Mouse (Mus musculus) midbrain, embryonic 10.5 days (tissue): ENCODE measurements around the gene Armh2. TPM values are rescaled to one million over a fixed set of nuclear protein-coding genes. Genes with fewer than 3 reads are reported as not detected.

ENCODE experiments used
- DNase-seq: peaks from one replicate; pipeline ENCODE4 v3.0.0-alpha.2; 2017; ENCODE audit warnings: low spot score
- H3K27ac ChIP-seq: fragments of 300-500 bp; sonication (generic); replicated peaks from 2 replicates; pipeline ENCODE4 v1.5.1; 2016; ENCODE audit warnings: mild to moderate bottlenecking
- H3K27me3 ChIP-seq: fragments of 300-500 bp; sonication (generic); 2 replicates; pipeline ENCODE4 v1.6.1; 2016; ENCODE audit warnings: low read depth, mild to moderate bottlenecking; ENCODE audit not compliant: poor library complexity, severe bottlenecking
- H3K36me3 ChIP-seq: fragments of 300-500 bp; sonication (generic); 2 replicates; pipeline ENCODE4 v1.6.1; 2016; ENCODE audit warnings: mild to moderate bottlenecking, moderate library complexity
- H3K4me1 ChIP-seq: fragments of 300-500 bp; sonication (generic); 2 replicates; pipeline ENCODE4 v1.6.1; 2016
- H3K4me3 ChIP-seq: fragments of 300-500 bp; sonication (generic); 2 replicates; pipeline ENCODE4 v1.5.1; 2016; ENCODE audit warnings: mild to moderate bottlenecking, moderate library complexity
- H3K9me3 ChIP-seq: fragments of 300-500 bp; sonication (generic); replicated peaks from 2 replicates; pipeline ENCODE4 v1.6.1; 2016; ENCODE audit warnings: mild to moderate bottlenecking
- WGBS: fragments of 180-500 bp; shearing (Covaris S2); methylation state at CpG from one replicate; pipeline ENCODE4 v1.1.7; 2016; 5-methylcytosine and 5-hydroxymethylcytosine counted together
- polyA plus RNA-seq: library from polyadenylated mRNA; unstranded; fragments of >200 nt; fragmentation: Nextera tagmentation; extraction: Ambion mirVana; gene quantifications from 2 replicates; pipeline ENCODE4 v1.2.1, GENCODE M21; 2016

Armh2 gene
- polyA plus RNA-seq: not detected in 2 replicates

DNA sequence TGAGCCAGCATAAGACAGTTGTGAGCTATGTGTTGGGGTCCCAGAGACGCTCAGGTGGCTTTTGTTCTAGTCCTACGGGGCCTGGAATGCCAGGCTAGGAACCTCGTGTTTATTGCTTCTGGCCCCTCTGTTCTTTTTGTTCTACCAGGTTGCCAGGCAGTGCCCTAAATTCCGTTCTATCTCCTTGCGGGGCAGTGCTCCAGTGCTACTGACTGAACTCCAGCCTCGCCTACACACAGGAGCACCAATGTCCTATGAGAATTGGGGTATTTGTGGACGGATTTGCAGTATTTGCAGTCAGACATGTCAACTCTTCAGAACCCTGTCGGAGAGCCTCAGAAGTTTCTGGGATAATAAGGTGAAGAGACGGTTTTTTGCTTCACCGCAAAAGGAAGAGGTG lies at the start of gene Armh2:
TSS of gene Armh2 (plus strand) at position 205 of the 400 bp plus-strand sequence.
- DNase-seq: no peak
- Histone ChIP-seq H3K36me3 (peaks cover 5% of the 10 kb centered on the region; the same call in 1 of the 2 replicates), H3K4me1 (no peaks in the 10 kb centered on the region), H3K27me3 (no peaks in the 10 kb centered on the region), H3K9me3 (no peaks in the 10 kb centered on the region), H3K27ac (no peak within 1 kb of the TSS), H3K4me3 (no peak within 1 kb of the TSS)
- WGBS: 93% methylated on average over 10 of the region's 10 CpGs

- H3K27ac ChIP-seq: no peak overlapping the region
- DNase-seq: no peak
- H3K36me3 ChIP-seq: no peaks in the 10 kb centered on the region
- no peaks in the 10 kb centered on the region for H3K4me1 ChIP-seq
- H3K4me3 ChIP-seq: no peak overlapping the region
- 91% methylated on average over 7 of the region's 7 CpGs for WGBS
- H3K9me3 ChIP-seq: no peaks in the 10 kb centered on the region
- no peaks in the 10 kb centered on the region for H3K27me3 ChIP-seq
Measured at GRCm38 (mm10) chr13:24693312-24693711, 47.7 kb upstream of the Armh2 start.

DNA sequence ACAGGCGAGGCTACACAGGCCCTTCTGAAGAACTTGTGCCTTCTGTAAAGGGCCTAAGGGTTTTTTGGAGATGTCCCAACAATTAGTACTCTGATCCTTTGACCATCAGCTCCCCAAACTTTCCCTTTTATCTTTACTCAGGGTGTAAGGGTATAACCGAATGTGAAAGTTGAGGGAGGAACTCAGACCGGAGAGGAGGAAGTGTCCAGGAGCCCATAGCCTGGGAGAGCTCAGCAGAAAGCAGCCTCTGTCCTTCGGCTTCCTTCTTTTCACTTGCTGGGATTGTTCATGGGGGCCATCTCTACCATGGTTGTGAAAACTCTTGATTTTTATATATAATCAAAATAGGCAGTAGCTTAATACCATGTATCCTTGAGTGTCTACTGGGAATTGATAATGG lies 42.3 kb upstream of the Armh2 start:
- H3K9me3 ChIP-seq: no peaks in the 10 kb centered on the region
- H3K36me3 ChIP-seq: no peaks in the 10 kb centered on the region
- no peak overlapping the region for H3K4me3 ChIP-seq
- no peaks in the 10 kb centered on the region for H3K4me1 ChIP-seq
- 91% methylated on average over 4 of the region's 4 CpGs for WGBS
- H3K27me3 ChIP-seq: no peaks in the 10 kb centered on the region
- H3K27ac ChIP-seq: no peak overlapping the region
- no peak for DNase-seq

GRCm38 (mm10) chr13:24702128-24702527 lies 38.9 kb upstream of the Armh2 start:
- no peaks in the 10 kb centered on the region for H3K9me3 ChIP-seq
- H3K36me3 ChIP-seq: no peaks in the 10 kb centered on the region
- no peaks in the 10 kb centered on the region for H3K4me1 ChIP-seq
- no peak for DNase-seq
- H3K27ac ChIP-seq: no peak overlapping the region
- H3K27me3 ChIP-seq: no peaks in the 10 kb centered on the region
- WGBS: 86% methylated on average over 5 of the region's 5 CpGs
- no peak overlapping the region for H3K4me3 ChIP-seq

DNA sequence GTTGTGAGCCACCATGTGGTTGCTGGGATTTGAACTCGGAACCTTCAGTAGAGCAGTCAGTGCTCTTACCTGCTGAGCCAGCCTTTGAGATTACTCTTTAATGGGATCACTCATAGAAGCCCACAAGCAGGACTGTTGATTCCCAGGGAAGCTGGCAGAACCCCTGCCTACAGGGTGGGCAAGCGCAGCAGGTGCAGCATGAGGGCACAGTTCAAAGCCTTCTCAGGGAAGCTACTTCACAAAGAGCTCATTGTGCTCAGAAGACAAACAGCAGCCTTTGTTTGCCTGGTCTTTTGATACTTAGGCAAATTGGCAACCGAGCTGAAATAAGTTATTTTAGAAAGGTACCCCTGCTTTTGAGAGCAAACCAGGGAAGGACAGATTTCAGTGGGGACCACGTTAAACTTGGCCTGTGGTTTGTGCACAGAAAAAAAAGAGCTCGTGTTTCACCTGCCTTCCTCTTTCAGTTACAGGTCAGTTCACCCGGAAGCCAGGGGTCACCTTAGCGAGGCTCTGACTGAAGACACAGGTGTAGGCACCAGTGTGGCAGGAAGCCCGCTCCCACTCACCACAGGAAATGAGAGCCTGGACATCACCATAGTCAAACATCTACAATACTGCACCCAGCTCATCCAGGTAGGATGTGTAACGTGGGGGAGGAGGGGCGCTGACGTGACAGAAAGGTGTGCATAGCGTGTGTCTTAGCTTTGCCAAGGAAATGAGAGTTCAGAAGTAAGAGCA lies 31.2 kb upstream of the Armh2 start:
- Histone ChIP-seq H3K4me1 (peaks cover 21% of the 10 kb centered on the region), H3K4me3 (no peak overlapping the region), H3K9me3 (no peaks in the 10 kb centered on the region), H3K27ac (no peak overlapping the region), H3K36me3 (no peaks in the 10 kb centered on the region), H3K27me3 (peaks cover 13% of the 10 kb centered on the region)
- DNase-seq: no peak
- WGBS: 77% methylated on average over 12 of the region's 12 CpGs

GRCm38 (mm10) chr13:24710968-24711367 lies 30.1 kb upstream of the Armh2 start:
- whole genome bisulfite sequencing: 69% methylated on average over 7 of the region's 7 CpGs

DNA sequence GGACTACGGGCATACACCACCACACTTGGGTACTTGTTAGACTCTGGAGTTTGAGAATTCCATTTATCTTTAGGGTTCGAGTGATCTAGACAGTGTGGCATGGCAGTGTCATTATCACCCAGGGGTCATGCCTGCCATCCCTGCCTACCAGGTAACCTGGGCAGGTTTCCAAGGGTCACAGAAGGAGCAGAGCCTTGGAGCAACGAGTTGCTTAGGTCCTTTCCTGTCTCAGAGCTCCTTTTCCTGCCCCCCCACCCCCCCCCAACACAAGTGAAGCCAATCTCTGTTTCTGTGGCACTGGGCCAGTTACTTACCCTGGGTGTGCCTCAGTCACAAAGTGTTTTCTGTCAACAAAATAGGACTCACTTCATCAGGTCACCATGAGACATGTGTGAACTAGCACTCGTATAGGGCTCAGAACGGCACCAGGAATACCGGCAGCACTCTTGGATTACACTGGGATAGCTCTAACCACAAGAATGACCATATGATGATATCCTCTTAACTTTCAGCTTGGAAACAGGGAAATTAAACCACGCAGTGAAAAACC lies 28.4 kb upstream of the Armh2 start:
- Histone ChIP-seq H3K27me3 (peaks cover 13% of the 10 kb centered on the region), H3K4me1 (peaks cover 33% of the 10 kb centered on the region), H3K4me3 (no peak overlapping the region), H3K36me3 (no peaks in the 10 kb centered on the region), H3K9me3 (no peaks in the 10 kb centered on the region), H3K27ac (no peak overlapping the region)
- 89% methylated on average over 7 of the region's 7 CpGs for WGBS
- DNase-seq: no peak

More at GRCm38 (mm10) chr13:24710968-24711367, 30.1 kb upstream of the Armh2 start:
- no peak for DNase-seq
- Histone ChIP-seq H3K27ac (no peak overlapping the region), H3K9me3 (no peaks in the 10 kb centered on the region), H3K4me3 (no peak overlapping the region), H3K27me3 (peaks cover 13% of the 10 kb centered on the region), H3K4me1 (peaks cover 32% of the 10 kb centered on the region), H3K36me3 (no peaks in the 10 kb centered on the region)

DNA sequence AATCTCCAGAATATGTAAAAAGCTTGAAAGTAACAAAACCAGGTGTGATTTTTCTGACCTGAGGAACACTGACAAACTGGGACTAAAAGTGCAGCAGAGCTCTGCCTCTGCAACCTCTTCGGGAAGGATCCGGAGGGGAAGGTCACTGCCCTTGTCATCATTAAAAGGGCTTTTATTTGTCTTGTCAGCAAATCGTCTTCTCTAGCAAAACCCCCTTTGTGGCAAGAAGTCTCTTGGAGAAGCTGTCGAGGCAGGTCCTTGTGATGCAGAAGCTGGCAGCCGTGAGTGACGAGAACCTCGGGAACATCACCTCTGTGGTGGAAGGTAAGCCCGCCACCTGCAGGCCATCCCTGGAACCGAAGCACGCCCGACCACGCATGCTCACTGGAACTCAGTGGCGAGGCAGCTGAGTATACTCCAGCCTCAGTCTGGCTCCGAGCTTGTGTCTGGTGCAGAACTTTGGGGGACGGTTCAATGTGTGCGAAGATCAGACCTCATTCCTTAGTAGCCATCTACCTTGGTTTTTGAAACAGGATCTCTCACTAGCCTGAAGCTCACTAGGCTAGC lies 27.5 kb upstream of the Armh2 start:
- Histone ChIP-seq H3K27me3 (peaks cover 13% of the 10 kb centered on the region), H3K27ac (peak overlapping the region; percentile 43; the same call in 1 of the 2 replicates), H3K9me3 (no peaks in the 10 kb centered on the region), H3K36me3 (no peaks in the 10 kb centered on the region), H3K4me1 (peaks cover 33% of the 10 kb centered on the region), H3K4me3 (peak overlapping the region; percentile 33)
- whole genome bisulfite sequencing: 12% methylated on average over 16 of the region's 16 CpGs
- peak; percentile 89 for DNase-seq

GRCm38 (mm10) chr13:24714360-24714885 lies 26.6 kb upstream of the Armh2 start:
- 82% methylated on average over 9 of the region's 9 CpGs for WGBS
- H3K27ac ChIP-seq: peak overlapping the region; percentile 38; the same call in 1 of the 2 replicates
- no peak overlapping the region for H3K4me3 ChIP-seq
- peaks cover 31% of the 10 kb centered on the region for H3K4me1 ChIP-seq
- peaks cover 13% of the 10 kb centered on the region for H3K27me3 ChIP-seq
- no peaks in the 10 kb centered on the region for H3K9me3 ChIP-seq
- no peak for DNase-seq
- no peaks in the 10 kb centered on the region for H3K36me3 ChIP-seq

- Histone ChIP-seq H3K27me3 (peaks cover 13% of the 10 kb centered on the region), H3K4me1 (peaks cover 28% of the 10 kb centered on the region), H3K27ac (0 out of 2 replicates have a peak overlapping the region, but pooled peaks have one; percentile 9), H3K9me3 (no peaks in the 10 kb centered on the region), H3K4me3 (no peak overlapping the region), H3K36me3 (no peaks in the 10 kb centered on the region)
- no peak for DNase-seq
- 67% methylated on average over 5 of the region's 5 CpGs for WGBS
Measured at GRCm38 (mm10) chr13:24715601-24716000, 25.4 kb upstream of the Armh2 start.

DNA sequence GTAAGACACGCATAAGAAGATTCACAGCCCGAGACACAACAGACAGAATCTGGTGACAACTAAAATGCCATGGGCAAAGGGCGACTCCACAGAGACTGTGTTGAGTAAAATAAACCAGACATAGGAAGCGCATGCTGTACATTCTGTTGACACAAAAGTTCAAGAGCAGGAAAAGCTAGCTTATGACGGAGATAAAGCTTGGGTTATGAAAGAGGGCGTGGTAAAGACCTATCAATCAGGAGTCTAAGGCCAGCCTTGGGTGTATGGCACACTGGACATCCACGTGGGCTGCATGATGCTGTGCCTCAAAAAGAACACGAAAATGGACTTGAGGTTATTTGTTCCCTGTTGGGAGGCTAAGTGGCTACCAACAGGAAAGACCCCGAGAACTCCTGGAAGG lies 24.6 kb upstream of the Armh2 start:
- 89% methylated on average over 9 of the region's 9 CpGs for WGBS
- Histone ChIP-seq H3K4me3 (no peak overlapping the region), H3K9me3 (no peaks in the 10 kb centered on the region), H3K27me3 (peaks cover 13% of the 10 kb centered on the region), H3K36me3 (no peaks in the 10 kb centered on the region), H3K4me1 (peaks cover 28% of the 10 kb centered on the region), H3K27ac (no peak overlapping the region)
- DNase-seq: no peak

DNA sequence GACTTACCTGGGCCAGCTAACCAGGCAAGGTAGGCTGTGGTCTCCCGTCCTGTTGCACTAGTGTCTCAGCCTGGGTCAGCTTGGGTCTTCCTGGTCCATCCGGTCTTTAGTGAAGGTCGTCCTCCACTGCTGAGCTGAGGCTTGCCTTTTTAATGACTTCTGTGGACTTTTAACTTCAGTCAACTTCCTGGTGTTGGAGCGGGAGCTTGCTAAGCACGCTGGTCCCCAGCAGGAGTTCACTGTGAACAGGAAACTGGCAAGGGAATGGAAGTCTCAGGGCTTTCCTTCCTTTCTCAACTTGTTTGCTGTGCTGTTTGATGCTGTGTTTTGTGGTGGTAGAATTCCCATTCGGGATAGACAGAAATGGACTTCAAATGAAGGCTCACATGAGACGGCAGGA lies 23.4 kb upstream of the Armh2 start:
- 80% methylated on average over 7 of the region's 7 CpGs for WGBS

GRCm38 (mm10) chr13:24721502-24721901 lies 19.5 kb upstream of the Armh2 start:
- Histone ChIP-seq H3K9me3 (no peaks in the 10 kb centered on the region; the same call in 1 of the 2 replicates), H3K4me3 (no peak overlapping the region), H3K27me3 (peaks cover 3% of the 10 kb centered on the region; the same call in 1 of the 2 replicates), H3K36me3 (no peaks in the 10 kb centered on the region), H3K4me1 (peaks cover 12% of the 10 kb centered on the region), H3K27ac (no peak overlapping the region)
- DNase-seq: no peak
- 84% methylated on average over 10 of the region's 10 CpGs for WGBS

More for the DNA sequence above, 23.4 kb upstream of the Armh2 start:
- Histone ChIP-seq H3K27me3 (peaks cover 12% of the 10 kb centered on the region), H3K4me1 (peaks cover 28% of the 10 kb centered on the region), H3K4me3 (no peak overlapping the region), H3K27ac (no peak overlapping the region), H3K36me3 (no peaks in the 10 kb centered on the region), H3K9me3 (no peaks in the 10 kb centered on the region)
- DNase-seq: no peak
